Mouse (Mus musculus) frontal cortex, adult 2 months (tissue): ENCODE results near the gene Pdk4. TPM values are rescaled to one million over a fixed set of nuclear protein-coding genes. Genes with fewer than 3 reads are reported as not detected.

Source experiments
- DNase-seq, 2 experiments: peaks; one replicate each; pipeline ENCODE4 v3.0.0; 2022; ENCODE audit warnings: low spot score in 1 of 2; ENCODE audit errors: extremely low spot score in 1 of 2
- polyA plus RNA-seq: library from polyadenylated mRNA; depleted of rRNA; stranded (reverse); fragments of >200 nt; gene quantifications from 2 replicates; pipeline ENCODE4 v1.2.3, GENCODE M21; 2012; rRNA removed

The Pdk4 gene
- polyA plus RNA-seq = 7.5 and 11.0 TPM in 2 replicates

DNA sequence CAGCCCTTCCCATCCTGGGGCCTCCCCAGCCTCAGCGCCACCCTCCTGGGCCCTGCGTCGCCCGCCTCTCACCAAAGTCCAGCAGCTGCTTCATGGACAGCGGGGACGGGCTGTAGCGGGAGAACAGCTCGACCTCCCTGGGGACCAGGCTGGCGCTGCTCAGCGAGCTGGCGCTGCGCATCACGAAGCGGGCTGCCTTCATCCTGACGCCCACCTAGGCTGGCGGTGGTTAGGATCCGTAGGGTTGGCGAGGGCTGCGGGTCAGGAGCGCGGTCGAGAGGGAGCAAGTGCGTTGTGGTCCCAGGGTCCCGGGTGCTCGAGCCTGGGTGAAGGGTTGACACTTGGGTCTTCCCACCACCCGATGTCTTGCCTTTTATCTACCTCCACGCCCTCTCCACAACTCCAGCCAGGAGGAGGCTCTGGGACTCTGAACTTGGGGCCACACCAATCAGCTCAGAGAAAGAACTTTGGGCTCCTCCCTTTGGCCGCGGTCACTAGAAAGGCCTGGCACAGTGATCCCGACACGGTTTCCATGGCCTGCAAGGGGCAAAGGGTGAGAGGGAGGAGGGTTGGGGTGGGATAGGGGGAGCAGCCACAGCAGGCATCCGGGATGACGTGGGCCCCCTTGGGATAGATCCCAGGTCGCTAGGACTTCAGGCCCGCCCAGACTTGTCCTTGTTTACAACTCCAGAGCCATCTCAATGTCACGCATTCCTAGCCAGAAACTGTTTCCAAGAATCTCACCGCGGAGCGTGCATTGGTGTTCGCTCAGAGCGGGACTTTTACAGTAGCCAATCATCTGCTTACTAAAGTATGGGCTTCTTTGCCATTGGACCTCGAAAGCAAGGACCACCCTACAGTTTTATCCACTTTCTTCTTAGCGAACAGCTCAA lies at the start of gene Pdk4:
TSS of gene Pdk4 (minus strand) at position 349 of the 893 bp plus-strand sequence.
- peak; percentile 37 to 59 for DNase-seq

DNA sequence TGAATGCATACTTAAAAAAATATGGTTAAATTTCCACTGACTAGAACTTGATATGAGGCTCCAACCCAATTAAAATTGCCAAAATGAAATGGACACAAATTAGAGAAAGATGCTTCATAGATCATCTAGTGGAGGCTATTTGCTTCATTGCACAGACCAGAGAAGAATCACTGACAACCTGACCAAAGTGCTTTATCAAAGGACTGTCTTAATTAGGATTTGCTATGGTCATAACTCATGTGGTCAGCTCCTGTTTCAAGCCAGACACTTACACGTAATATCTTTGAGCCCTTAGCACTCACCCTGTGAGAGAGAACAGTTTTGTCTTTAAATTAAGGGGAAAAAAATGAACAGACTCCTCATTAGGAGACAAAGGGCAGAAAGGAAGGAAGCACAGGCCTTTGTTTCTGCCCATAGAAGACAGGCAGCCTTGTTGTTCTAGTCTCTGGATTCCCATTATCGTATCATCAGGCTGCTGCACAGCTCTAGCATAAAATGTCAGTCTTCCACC lies 41.8 kb upstream of the Pdk4 start:
- no peak for DNase-seq

DNA sequence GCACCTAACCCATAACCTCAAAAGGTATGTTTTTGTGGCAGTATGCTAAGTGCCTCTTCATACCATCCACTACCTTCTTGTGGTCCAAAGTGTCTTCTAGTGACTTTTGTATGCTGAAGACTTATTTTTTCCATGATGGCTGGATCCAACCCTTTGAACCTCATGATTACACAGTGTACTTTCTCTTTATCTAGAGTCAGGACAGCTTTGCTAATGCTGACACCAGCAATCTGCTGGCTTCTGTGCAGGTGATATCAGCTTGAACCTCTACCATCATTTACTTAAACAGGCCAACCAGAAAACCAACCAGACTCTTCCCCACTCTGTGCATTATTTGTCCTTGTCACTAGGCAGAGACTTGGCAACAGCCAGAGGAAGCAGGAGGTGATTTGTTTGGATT lies 39.6 kb upstream of the Pdk4 start:
- no peak for DNase-seq

- no peak for DNase-seq
Measured at GRCm38 (mm10) chr6:5517091-5517490, 21.0 kb upstream of the Pdk4 start.

GRCm38 (mm10) chr6:5509757-5510156 lies 13.6 kb upstream of the Pdk4 start:
- peak in 1 of 2 experiments; percentile 2 for DNase-seq

DNA sequence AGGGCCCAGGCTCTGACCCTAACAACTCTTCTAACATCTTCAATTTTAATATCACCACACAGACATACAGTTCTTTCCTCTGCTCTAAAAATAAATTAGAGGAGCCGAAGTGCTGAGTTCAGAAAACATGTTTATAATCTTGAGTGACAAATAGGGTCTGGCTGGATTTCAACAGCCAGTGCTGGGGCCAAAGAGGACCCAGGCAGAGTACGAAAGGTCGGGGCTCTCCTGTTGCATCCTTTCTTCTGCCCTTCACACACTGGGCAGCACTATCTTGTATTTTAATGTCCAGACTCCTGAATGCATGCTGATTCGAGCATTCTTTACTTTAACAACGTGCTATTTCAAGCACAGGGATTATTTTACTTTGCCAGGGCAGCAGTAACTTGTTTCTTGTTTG lies 13.2 kb upstream of the Pdk4 start:
- DNase-seq = no peak

GRCm38 (mm10) chr6:5507821-5508220 lies 11.7 kb upstream of the Pdk4 start:
- no peak for DNase-seq

DNA sequence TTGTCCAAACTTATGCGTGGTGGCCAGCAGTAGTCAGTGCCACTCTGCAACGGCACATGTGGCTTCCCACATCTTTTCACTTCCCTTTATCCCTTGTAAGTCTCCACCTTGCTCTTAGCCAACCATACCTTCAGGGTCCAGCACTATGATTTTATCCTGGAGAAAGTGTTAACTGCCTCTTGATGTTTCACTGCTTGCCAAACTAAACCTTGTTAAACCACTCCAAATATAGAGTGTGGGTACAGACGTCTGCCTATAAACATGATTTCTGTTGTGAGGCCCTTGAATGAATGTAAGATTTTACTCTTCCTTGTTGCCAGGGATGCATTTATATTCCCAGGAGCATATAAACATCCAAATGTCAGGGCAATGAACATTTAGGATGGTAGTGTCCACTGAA lies 10.2 kb upstream of the Pdk4 start:
- DNase-seq = no peak

DNA sequence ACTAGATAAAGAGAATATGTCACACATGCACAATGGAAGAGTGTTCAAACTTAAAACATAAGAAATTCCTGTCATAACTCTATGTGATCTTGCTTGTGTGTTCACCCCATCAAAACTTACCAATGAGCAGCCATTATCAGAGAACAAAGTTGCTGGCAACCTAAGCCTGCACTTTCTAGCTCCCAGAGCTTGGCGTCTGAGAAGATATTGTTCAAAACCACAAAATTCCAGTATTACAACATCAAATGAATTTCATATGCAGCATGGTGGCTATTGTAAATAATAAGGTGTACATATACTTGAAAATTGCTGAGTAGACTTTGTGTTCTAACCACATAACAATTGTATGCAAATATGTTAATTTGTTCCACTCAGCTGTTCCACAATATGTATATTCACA lies 6.7 kb upstream of the Pdk4 start:
- no peak for DNase-seq

- no peak for DNase-seq
Measured at GRCm38 (mm10) chr6:5501551-5501950, 5.4 kb upstream of the Pdk4 start.

DNA sequence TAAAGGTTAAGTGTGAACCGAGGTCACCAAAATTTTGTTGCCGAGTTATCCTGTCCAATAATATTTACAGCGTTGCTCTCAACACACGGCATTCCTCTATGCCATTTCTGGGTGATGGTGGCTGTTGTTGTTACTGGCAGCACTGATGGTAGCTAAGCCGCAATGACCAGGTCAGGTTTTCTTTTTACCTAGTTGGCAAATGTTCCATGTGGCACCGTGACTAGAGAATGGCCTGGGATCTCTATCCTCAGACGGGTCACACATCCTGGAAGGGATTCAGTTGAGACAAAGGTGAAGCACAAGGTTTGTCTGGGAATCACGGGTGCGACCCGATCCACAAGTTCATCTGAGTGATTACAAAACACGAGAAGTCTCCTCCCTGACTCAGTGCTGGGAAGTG lies 2.6 kb upstream of the Pdk4 start:
- no peak for DNase-seq

GRCm38 (mm10) chr6:5496854-5497235 lies 736 bp upstream of the Pdk4 start:
- DNase-seq = no peak

DNA sequence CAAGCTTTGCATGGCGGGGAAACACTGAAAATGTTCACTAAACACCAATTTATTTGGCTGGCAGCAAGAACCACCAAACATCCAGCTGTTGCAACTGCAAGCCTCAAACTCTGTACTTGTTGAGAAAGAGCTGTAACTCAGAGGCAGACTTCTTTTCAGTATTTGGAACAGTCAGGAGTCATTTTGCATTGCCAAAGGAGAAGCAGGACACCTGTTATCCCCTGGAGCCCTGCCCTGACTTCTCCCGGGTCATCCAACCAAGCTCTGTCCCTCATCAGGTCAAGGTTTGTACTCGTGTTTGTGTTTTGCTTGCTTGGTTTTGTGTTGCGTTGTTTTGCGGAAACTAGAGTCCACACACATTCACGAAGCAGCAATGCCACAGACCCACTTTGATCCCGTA lies 11.1 kb downstream of the Pdk4 start:
- no peak for DNase-seq

DNA sequence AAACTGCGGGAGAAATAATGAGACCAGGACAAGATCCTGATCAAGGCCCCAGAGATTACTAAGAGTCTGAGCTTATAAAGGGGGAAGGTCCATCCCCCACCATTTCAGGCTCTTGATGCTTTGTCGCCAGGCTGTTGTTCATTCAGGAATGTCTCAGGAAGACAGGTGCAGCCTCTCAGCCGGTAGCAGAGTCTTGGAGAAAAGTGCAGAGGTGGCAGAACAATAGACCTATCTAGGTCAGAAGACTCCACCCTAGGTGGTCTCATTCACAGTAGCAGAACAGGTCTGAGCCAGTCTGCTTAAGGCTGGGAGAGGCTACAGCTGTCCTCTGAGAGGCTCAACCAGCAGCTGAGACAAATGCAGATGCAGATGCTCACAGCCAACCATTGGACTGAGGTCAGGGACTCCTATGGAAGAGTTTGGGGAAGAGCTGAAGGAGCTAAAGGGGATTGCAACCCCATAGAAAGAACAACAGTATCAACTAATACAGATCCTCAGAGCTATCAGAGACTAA lies 13.8 kb downstream of the Pdk4 start:
- no peak for DNase-seq

DNA sequence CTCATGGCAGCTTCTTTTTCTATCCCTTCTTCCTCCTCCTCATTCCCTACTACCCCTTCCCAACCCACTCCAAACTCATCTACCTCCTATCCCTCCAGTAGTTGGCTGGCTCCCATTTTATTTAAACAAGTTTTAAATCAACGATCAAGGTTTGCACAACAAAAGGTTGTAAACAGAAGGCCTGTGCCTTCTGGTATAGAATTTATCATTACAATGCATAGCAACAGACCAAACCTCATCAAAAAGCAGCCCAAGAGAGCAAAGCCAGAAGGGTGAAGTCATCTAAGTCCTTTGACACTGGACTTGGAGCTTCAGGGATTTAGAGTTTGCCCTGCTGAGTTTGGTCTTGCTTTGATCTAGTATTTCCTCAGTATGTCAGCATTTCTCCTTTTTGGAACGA lies 15.0 kb downstream of the Pdk4 start:
- DNase-seq = no peak

DNA sequence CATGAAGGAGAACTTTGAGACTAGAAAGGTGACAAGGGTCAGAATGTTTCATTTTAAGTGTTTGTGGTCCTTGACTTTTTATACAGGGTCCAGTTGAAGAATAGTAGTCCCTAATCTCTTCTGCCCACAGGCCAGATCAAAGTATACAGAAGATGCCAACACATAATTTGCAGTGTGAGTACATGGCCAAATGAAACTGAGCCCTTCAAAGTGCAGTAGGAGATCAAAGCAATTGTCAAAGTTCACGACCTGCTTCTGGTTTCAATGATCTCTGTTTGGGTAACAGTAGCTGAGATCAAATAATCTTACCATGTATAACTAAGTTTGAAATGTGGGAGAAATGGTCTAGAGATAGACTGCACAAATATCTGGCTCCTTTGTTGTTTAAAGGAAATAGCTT lies 22.1 kb downstream of the Pdk4 start:
- no peak for DNase-seq

DNA sequence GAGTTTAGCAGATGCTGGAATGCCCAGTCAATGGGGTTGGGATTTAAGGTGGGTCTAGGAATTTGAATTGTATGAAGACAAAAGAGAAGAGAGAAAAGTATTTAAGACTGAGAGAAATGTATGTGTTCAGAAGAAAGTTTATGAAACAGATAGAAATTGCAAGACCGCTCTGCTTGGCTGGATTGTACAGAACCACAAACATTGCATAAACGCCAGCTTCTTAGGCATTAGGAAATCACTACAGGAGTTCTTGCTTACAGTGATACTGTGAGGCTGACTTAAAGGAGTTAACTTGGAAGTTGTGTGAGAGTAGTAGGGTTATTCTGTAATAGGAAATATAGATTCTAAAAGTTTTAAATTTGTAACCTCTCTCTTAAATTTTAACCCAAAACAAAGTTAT lies 23.4 kb downstream of the Pdk4 start:
- no peak for DNase-seq

GRCm38 (mm10) chr6:5470480-5471318 lies 25.4 kb downstream of the Pdk4 start:
- no peak for DNase-seq

GRCm38 (mm10) chr6:5455836-5456235 lies 40.3 kb downstream of the Pdk4 start:
- DNase-seq = no peak

DNA sequence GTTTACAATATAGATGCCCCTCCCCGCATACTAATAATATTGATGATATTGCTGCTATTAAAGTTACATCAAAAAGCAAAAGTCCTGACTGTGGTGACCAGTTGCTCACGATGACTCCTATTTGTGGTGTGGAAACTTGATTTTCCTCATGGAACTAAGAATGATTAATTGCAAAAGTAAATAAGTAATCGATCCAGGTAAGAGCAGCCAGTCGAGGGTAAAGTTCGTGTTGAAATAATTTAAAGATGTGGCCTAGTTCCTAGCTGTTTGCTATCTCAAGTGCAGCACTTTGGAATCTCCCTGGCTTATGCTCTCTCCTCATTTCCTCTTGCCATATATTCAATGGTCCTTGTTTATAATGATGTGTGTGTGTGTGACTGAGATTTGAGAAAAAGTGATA lies 46.2 kb downstream of the Pdk4 start:
- DNase-seq = no peak

- no peak for DNase-seq
Measured at GRCm38 (mm10) chr6:5448396-5448795, 47.7 kb downstream of the Pdk4 start.
